Mouse (Mus musculus) midbrain, embryonic 14.5 days (tissue): ENCODE measurements around the gene Ttc27. TPM values are rescaled to one million over a fixed set of nuclear protein-coding genes. Genes with fewer than 3 reads are reported as not detected.

Experiments used
- ATAC-seq: fragments of 200-750 bp; cut with Nextera tagmentation; 2 replicates; pipeline ENCODE4 v1.8.0; 2017; ENCODE audit warnings: moderate number of reproducible peaks, moderate library complexity; ENCODE audit not compliant: low FRiP score, low TSS enrichment
- DNase-seq: peaks from one replicate; pipeline ENCODE4 v3.0.0-alpha.2; 2015
- H3K27ac ChIP-seq: fragments of 300-500 bp; sonication (generic); replicated peaks from 2 replicates; pipeline ENCODE4 v1.5.1; 2014; ENCODE audit warnings: mild to moderate bottlenecking, low read depth, low read length, moderate library complexity
- H3K27me3 ChIP-seq: fragments of 300-500 bp; sonication (generic); 2 replicates; pipeline ENCODE4 v1.6.1; 2014; ENCODE audit warnings: low read length, control low read depth, mixed read lengths; ENCODE audit not compliant: control insufficient read depth, insufficient read depth
- H3K36me3 ChIP-seq: fragments of 300-500 bp; sonication (generic); 2 replicates; pipeline ENCODE4 v1.6.1; 2014; ENCODE audit warnings: low read length, control low read depth; ENCODE audit not compliant: control insufficient read depth, insufficient read depth
- H3K4me1 ChIP-seq: fragments of 300-500 bp; sonication (generic); 2 replicates; pipeline ENCODE4 v1.6.1; 2014; ENCODE audit warnings: mild to moderate bottlenecking, antibody characterized with exemption, low read length, control low read depth; ENCODE audit not compliant: control insufficient read depth, insufficient read depth
- H3K4me2 ChIP-seq: fragments of 300-500 bp; sonication (generic); 2 replicates; pipeline ENCODE4 v1.6.1; 2014; ENCODE audit warnings: mild to moderate bottlenecking, low read length, moderate library complexity
- H3K4me3 ChIP-seq: fragments of 300-500 bp; sonication (generic); replicated peaks from 2 replicates; pipeline ENCODE4 v1.5.1; 2014; ENCODE audit warnings: low read depth, low read length
- H3K9ac ChIP-seq: fragments of 300-500 bp; sonication (generic); replicated peaks from 2 replicates; pipeline ENCODE4 v1.6.1; 2014; ENCODE audit warnings: mild to moderate bottlenecking, low read length, moderate library complexity
- H3K9me3 ChIP-seq: fragments of 300-500 bp; sonication (generic); 2 replicates; pipeline ENCODE4 v1.6.1; 2016; ENCODE audit warnings: low read length, control low read depth, mixed read lengths; ENCODE audit not compliant: control insufficient read depth
- WGBS: fragments of 180-500 bp; shearing (Covaris S2); extraction: QIAGEN DNeasy Blood & Tissue Kit; methylation state at CpG from one replicate; pipeline ENCODE4 v1.1.7; 2014; 5-methylcytosine and 5-hydroxymethylcytosine counted together
- polyA plus RNA-seq: library from polyadenylated mRNA; unstranded; fragments of >200 nt; fragmentation: Nextera tagmentation; extraction: Ambion mirVana; gene quantifications from 2 replicates; pipeline ENCODE4 v1.2.1, GENCODE M21; 2014

The Ttc27 gene
- polyA plus RNA-seq, 1 experiment from 2014 or later, result 22.9 TPM

DNA sequence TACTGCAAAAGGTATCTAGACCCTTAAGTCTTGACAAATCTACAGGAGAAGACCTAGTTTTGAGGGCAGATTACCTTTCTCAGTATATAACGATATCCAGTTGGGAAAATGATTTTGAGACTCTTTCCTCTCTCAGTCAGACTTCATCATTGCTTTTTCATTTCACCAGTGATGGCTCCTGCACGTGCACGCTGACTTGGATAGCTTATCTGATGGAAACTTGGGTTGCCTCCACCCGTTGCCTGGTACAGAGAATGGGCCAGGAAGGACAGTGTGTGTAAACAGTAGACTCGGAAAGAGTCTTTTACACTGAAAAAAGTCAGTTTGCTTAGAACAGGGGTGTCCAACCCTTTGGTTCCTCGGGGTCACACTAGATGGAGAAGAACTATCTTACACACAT, 82.3 kb downstream of the Ttc27 start:
- H3K4me2 ChIP-seq, result no peak overlapping the region
- DNase-seq (no peak), ATAC-seq (no peak)
- H3K9me3 ChIP-seq, result no peaks in the 10 kb centered on the region
- H3K9ac ChIP-seq, result no peak overlapping the region
- H3K27me3 ChIP-seq, result no peaks in the 10 kb centered on the region
- WGBS, result 96% methylated on average over 6 of the region's 6 CpGs
- no peak overlapping the region for H3K27ac ChIP-seq
- peaks cover 7% of the 10 kb centered on the region; the same call in 1 of the 2 replicates for H3K36me3 ChIP-seq
- no peak overlapping the region for H3K4me3 ChIP-seq
- H3K4me1 ChIP-seq, result no peaks in the 10 kb centered on the region

GRCm38 (mm10) chr17:74802765-74803164, 85.2 kb downstream of the Ttc27 start:
- H3K9ac ChIP-seq, result no peak overlapping the region
- no peaks in the 10 kb centered on the region for H3K4me1 ChIP-seq
- no peak overlapping the region for H3K27ac ChIP-seq
- DNase-seq (no peak), ATAC-seq (no peak)
- H3K9me3 ChIP-seq, result no peaks in the 10 kb centered on the region
- no peak overlapping the region for H3K4me3 ChIP-seq
- H3K36me3 ChIP-seq, result peaks cover 7% of the 10 kb centered on the region; the same call in 1 of the 2 replicates
- no peaks in the 10 kb centered on the region for H3K27me3 ChIP-seq
- 93% methylated on average over 4 of the region's 4 CpGs for WGBS
- no peak overlapping the region for H3K4me2 ChIP-seq

- DNase-seq, result no peak
- WGBS, result 99% methylated on average over 2 of the region's 2 CpGs
- ATAC-seq, result no peak
- H3K27ac ChIP-seq, result no peak overlapping the region
- H3K4me1 ChIP-seq, result no peaks in the 10 kb centered on the region
- no peak overlapping the region for H3K4me3 ChIP-seq
- no peak overlapping the region for H3K4me2 ChIP-seq
- H3K9ac ChIP-seq, result no peak overlapping the region
- peaks cover 7% of the 10 kb centered on the region; the same call in 1 of the 2 replicates for H3K36me3 ChIP-seq
- no peaks in the 10 kb centered on the region for H3K27me3 ChIP-seq
- no peaks in the 10 kb centered on the region for H3K9me3 ChIP-seq
These were observed 86.3 kb downstream of the Ttc27 start for GRCm38 (mm10) chr17:74803835-74804234.

GRCm38 (mm10) chr17:74804321-74804930, 86.9 kb downstream of the Ttc27 start:
- no peaks in the 10 kb centered on the region for H3K4me1 ChIP-seq
- H3K9ac ChIP-seq, result no peak overlapping the region
- H3K27me3 ChIP-seq, result no peaks in the 10 kb centered on the region
- no peak overlapping the region for H3K27ac ChIP-seq
- H3K36me3 ChIP-seq, result peaks cover 7% of the 10 kb centered on the region; the same call in 1 of the 2 replicates
- no peak for DNase-seq
- H3K4me3 ChIP-seq, result no peak overlapping the region
- no peaks in the 10 kb centered on the region for H3K9me3 ChIP-seq
- 72% methylated on average over 9 of the region's 9 CpGs for whole genome bisulfite sequencing
- no peak overlapping the region for H3K4me2 ChIP-seq
- no peak for ATAC-seq

DNA sequence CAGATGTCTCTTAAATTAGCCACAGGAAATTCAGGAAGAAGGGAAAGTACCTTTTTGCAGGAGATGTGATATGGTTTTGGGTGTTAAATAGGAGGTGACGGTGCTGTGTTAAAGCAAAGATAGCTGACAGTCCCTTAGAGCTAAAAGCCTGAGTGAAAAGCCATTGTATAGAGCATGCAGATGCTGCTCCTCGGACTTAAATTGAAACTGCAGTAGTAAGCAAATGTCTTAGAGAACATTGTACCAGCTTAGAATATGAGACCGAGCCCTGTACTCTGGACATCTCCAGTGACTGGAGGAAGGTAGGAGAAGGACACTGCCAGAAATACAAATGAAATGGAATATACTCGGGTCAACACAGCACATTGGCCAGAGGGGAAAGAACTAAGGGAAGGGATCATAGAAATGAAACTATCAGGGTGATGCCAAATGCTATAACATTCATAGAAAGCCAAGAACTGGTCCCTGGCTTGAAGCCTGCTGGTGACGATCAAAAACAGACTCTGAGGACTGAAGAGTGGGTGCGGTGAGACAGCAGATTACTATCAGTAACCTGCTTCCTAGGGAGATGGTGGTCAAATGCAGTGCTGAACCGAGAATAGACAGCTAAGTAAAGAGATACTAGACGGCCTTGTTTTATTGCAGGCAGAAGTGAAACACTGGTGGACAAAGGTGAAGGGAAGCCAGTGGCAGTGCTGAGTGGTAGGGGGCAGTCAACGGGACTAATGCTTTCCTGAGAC, 90.1 kb downstream of the Ttc27 start:
- Histone ChIP-seq H3K4me1 (no peaks in the 10 kb centered on the region), H3K9ac (no peak overlapping the region), H3K36me3 (no peaks in the 10 kb centered on the region), H3K27me3 (no peaks in the 10 kb centered on the region), H3K4me3 (no peak overlapping the region), H3K9me3 (no peaks in the 10 kb centered on the region), H3K4me2 (no peak overlapping the region), H3K27ac (no peak overlapping the region)
- no peak for ATAC-seq
- no peak for DNase-seq
- 84% methylated on average over 9 of the region's 9 CpGs for WGBS

GRCm38 (mm10) chr17:74808330-74808729, 90.8 kb downstream of the Ttc27 start:
- Histone ChIP-seq H3K9me3 (no peaks in the 10 kb centered on the region), H3K9ac (no peak overlapping the region), H3K4me1 (no peaks in the 10 kb centered on the region), H3K36me3 (no peaks in the 10 kb centered on the region), H3K27me3 (no peaks in the 10 kb centered on the region), H3K4me3 (no peak overlapping the region), H3K4me2 (no peak overlapping the region), H3K27ac (no peak overlapping the region)
- WGBS, result 71% methylated on average over 1 of the region's 1 CpGs
- DNase-seq, result no peak
- ATAC-seq, result no peak

DNA sequence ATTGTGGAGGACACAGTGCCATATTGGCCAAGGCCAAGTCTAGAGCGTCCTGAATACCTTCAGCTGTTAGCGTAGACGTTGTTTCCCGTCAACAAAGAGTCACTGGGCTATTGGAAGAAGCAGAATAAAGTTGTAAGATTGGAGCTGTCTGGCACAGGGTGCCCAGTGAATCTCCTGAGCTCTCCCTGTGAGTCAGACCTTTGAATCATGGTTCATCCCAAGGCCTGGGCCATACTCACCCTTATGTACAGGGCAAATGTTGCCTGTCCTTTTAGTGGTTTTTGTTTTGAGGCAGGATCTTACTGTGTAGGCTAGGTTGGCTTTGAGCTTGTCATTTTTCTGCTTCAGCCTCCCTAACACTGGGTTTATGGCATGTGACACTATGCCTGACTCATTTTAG, 91.4 kb downstream of the Ttc27 start:
- H3K4me3 ChIP-seq, result no peak overlapping the region
- no peak overlapping the region for H3K9ac ChIP-seq
- DNase-seq, result no peak

DNA sequence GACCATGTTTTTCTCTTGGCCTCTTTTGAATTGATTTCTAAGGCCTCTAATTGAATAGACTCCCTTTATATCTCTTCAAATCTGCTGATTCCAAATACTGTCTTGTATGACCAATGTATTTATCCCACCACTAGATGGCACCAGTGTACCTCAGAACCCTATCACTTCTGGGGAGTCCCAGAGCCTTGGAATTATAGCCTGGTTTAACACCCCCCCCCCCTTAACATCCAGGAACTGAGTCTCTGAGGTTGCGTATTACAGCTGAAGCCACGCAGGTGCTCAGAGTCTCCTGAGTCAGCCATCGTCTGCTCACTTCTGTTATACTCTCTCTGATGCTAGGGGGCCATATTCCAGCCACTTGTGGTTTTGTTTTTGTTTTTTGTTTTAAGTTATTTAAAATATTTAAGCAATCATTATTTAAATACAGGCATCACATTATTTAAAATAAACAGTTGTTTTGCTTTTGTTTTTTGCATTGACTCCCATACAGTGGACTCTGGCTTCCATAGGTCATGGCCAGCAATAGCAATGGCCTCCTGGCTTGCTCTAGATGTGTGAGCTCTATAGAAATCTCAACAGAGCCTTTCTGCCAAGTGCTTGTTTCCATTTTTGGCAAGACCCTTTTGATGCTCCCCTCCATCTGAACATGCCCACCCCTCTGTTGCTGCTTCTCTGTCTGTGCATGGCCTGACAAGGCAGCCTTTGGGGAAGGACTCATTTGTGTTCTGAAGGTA, 93.5 kb downstream of the Ttc27 start:
- Histone ChIP-seq H3K9ac (no peak overlapping the region), H3K9me3 (peaks cover under 1% of the 10 kb centered on the region; the same call in 1 of the 2 replicates), H3K36me3 (no peaks in the 10 kb centered on the region), H3K27ac (no peak overlapping the region), H3K4me1 (no peaks in the 10 kb centered on the region), H3K4me3 (no peak overlapping the region), H3K4me2 (no peak overlapping the region), H3K27me3 (no peaks in the 10 kb centered on the region)
- DNase-seq, result peak; percentile 79
- WGBS, result 66% methylated on average over 3 of the region's 3 CpGs
- peak; percentile 60 for ATAC-seq

More for the DNA sequence above, 91.4 kb downstream of the Ttc27 start:
- Histone ChIP-seq H3K9me3 (no peaks in the 10 kb centered on the region), H3K36me3 (no peaks in the 10 kb centered on the region), H3K27ac (no peak overlapping the region), H3K27me3 (no peaks in the 10 kb centered on the region), H3K4me1 (no peaks in the 10 kb centered on the region), H3K4me2 (no peak overlapping the region)
- ATAC-seq, result no peak
- 93% methylated on average over 4 of the region's 4 CpGs for WGBS
